Mouse (Mus musculus) embryonic facial prominence, embryonic 13.5 days (tissue): ENCODE results near the gene Acot13. TPM values are rescaled to one million over a fixed set of nuclear protein-coding genes. Genes with fewer than 3 reads are reported as not detected.

Experiments
- ATAC-seq: fragments of 200-750 bp; cut with Nextera tagmentation; 2 replicates; pipeline ENCODE4 v1.8.0; 2017; ENCODE audit warnings: low read depth; ENCODE audit not compliant: insufficient number of reproducible peaks, insufficient read depth, low FRiP score, low TSS enrichment
- H3K27ac ChIP-seq: fragments of 300-500 bp; sonication (generic); 2 replicates; pipeline ENCODE4 v1.5.1; 2015; ENCODE audit warnings: moderate library complexity, mild to moderate bottlenecking, inconsistent platforms
- H3K27me3 ChIP-seq: fragments of 300-500 bp; sonication (generic); 2 replicates; pipeline ENCODE4 v1.6.1; 2015; ENCODE audit warnings: mild to moderate bottlenecking, inconsistent platforms
- H3K36me3 ChIP-seq: fragments of 300-500 bp; sonication (generic); 2 replicates; pipeline ENCODE4 v1.6.1; 2015; ENCODE audit warnings: mild to moderate bottlenecking, inconsistent platforms
- H3K4me1 ChIP-seq: fragments of 300-500 bp; sonication (generic); 2 replicates; pipeline ENCODE4 v1.6.1; 2015; ENCODE audit warnings: inconsistent platforms
- H3K4me2 ChIP-seq: fragments of 300-500 bp; sonication (generic); 2 replicates; pipeline ENCODE4 v1.6.1; 2015; ENCODE audit warnings: moderate library complexity, mild to moderate bottlenecking, inconsistent platforms
- H3K4me3 ChIP-seq: fragments of 300-500 bp; sonication (generic); 2 replicates; pipeline ENCODE4 v1.5.1; 2015; ENCODE audit warnings: mild to moderate bottlenecking, inconsistent platforms
- H3K9ac ChIP-seq: fragments of 300-500 bp; sonication (generic); 2 replicates; pipeline ENCODE4 v1.6.1; 2015; ENCODE audit warnings: mild to moderate bottlenecking, inconsistent platforms
- H3K9me3 ChIP-seq: fragments of 300-500 bp; sonication (generic); 2 replicates; pipeline ENCODE4 v1.6.1; 2016; ENCODE audit warnings: inconsistent platforms
- WGBS: fragments of 180-500 bp; shearing (Covaris S2); methylation state at CpG from one replicate; pipeline ENCODE4 v1.1.7; 2015; ENCODE audit warnings: mixed read lengths; 5-methylcytosine and 5-hydroxymethylcytosine counted together
- polyA plus RNA-seq: library from polyadenylated mRNA; unstranded; fragments of >200 nt; fragmentation: Nextera tagmentation; extraction: Ambion mirVana; gene quantifications from 2 replicates; pipeline ENCODE4 v1.2.1, GENCODE M21; 2015

The Acot13 gene
- polyA plus RNA-seq: 72.1 and 73.8 TPM in 2 replicates

- peak; percentile 96 for ATAC-seq
- H3K36me3 ChIP-seq: 0 out of 2 replicates have a peak, but pooled peaks cover 6% of the 10 kb centered on the region
- peak within 1 kb of the TSS; percentile 77 for H3K4me2 ChIP-seq
- no peaks in the 10 kb centered on the region for H3K27me3 ChIP-seq
- H3K9ac ChIP-seq: peak within 1 kb of the TSS; percentile 96
- H3K4me1 ChIP-seq: peaks cover 25% of the 10 kb centered on the region
- H3K4me3 ChIP-seq: peak within 1 kb of the TSS; percentile 99
- no peaks in the 10 kb centered on the region for H3K9me3 ChIP-seq
- H3K27ac ChIP-seq: peak within 1 kb of the TSS; percentile 92
- under 1% methylated on average over 88 of the region's 90 CpGs for WGBS
Observed at GRCm38 (mm10) chr13:24831353-24832130, at the start of gene Acot13, which contains the start of gene Tdp2. Gene Acot13 (minus strand): TSS chr13:24831540. Gene Tdp2 (plus strand): TSS chr13:24831679.

GRCm38 (mm10) chr13:24880704-24881103 is 49.4 kb upstream of the Acot13 start:
- Histone ChIP-seq H3K4me1 (no peaks in the 10 kb centered on the region), H3K9me3 (no peaks in the 10 kb centered on the region), H3K27me3 (no peaks in the 10 kb centered on the region), H3K36me3 (no peaks in the 10 kb centered on the region), H3K9ac (no peak overlapping the region), H3K4me3 (no peak overlapping the region), H3K4me2 (no peak overlapping the region), H3K27ac (no peak overlapping the region)
- 88% methylated on average over 5 of the region's 5 CpGs for WGBS
- ATAC-seq: no peak

DNA sequence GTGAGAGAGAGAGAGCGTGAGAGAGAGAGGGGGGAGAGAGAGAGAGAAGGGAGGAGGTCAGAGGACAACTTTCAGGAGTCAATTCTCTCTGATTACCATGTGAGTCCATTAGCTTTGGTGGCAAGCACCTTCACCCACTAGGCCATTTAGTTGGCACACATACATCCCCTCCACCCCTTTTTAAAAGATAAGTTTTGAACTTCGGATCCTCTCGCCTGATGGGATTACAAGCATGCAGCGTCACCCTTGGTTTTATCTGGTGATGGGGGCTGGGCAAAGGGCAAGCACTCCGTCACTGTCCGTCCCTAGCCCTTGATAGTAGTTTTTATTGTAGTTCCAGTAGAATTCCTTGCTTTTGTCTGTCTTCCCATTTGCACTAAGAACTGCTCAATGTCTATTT is 48.9 kb upstream of the Acot13 start:
- no peak overlapping the region for H3K4me3 ChIP-seq
- H3K27me3 ChIP-seq: no peaks in the 10 kb centered on the region
- no peaks in the 10 kb centered on the region for H3K9me3 ChIP-seq
- no peak for ATAC-seq
- H3K27ac ChIP-seq: no peak overlapping the region
- no peak overlapping the region for H3K4me2 ChIP-seq
- H3K36me3 ChIP-seq: no peaks in the 10 kb centered on the region
- 91% methylated on average over 6 of the region's 6 CpGs for WGBS
- no peaks in the 10 kb centered on the region for H3K4me1 ChIP-seq
- H3K9ac ChIP-seq: no peak overlapping the region

- no peak overlapping the region for H3K9ac ChIP-seq
- no peak overlapping the region for H3K4me2 ChIP-seq
- H3K36me3 ChIP-seq: no peaks in the 10 kb centered on the region
- H3K9me3 ChIP-seq: no peaks in the 10 kb centered on the region
- H3K4me1 ChIP-seq: no peaks in the 10 kb centered on the region
- H3K4me3 ChIP-seq: no peak overlapping the region
- 91% methylated on average over 15 of the region's 15 CpGs for WGBS
- ATAC-seq: no peak
- no peaks in the 10 kb centered on the region for H3K27me3 ChIP-seq
- no peak overlapping the region for H3K27ac ChIP-seq
Observed at GRCm38 (mm10) chr13:24879359-24880040, 48.2 kb upstream of the Acot13 start.

- ATAC-seq: no peak
- H3K27ac ChIP-seq: no peak overlapping the region
- H3K4me2 ChIP-seq: no peak overlapping the region
- no peaks in the 10 kb centered on the region for H3K4me1 ChIP-seq
- H3K4me3 ChIP-seq: no peak overlapping the region
- H3K9me3 ChIP-seq: no peaks in the 10 kb centered on the region
- H3K9ac ChIP-seq: no peak overlapping the region
- WGBS: 88% methylated on average over 7 of the region's 7 CpGs
- no peaks in the 10 kb centered on the region for H3K36me3 ChIP-seq
- no peaks in the 10 kb centered on the region for H3K27me3 ChIP-seq
Observed at GRCm38 (mm10) chr13:24868233-24868632, 36.9 kb upstream of the Acot13 start.

DNA sequence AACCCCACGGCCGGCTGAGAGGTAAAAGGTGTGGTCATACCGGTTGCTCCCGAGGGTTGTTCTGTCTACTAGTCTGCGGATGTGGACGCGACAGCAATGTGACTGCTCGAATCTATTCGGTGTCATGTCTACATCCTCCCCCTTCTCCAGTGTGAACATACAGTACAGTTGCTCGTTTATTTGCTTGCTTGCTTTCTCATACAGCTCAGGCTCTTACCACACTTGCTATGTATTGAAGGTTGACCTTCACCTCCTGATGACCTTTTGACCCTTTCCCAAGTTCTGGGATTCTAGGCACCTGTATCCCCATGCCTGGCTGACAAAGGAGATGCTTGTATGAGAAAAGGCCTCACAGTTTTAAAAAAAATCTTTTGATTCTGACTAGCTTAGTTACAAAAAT is 36.4 kb upstream of the Acot13 start:
- 87% methylated on average over 10 of the region's 10 CpGs for WGBS
- Histone ChIP-seq H3K27ac (no peak overlapping the region), H3K9me3 (no peaks in the 10 kb centered on the region), H3K4me2 (no peak overlapping the region), H3K9ac (no peak overlapping the region), H3K36me3 (no peaks in the 10 kb centered on the region), H3K4me3 (no peak overlapping the region), H3K27me3 (no peaks in the 10 kb centered on the region), H3K4me1 (no peaks in the 10 kb centered on the region)
- ATAC-seq: no peak

DNA sequence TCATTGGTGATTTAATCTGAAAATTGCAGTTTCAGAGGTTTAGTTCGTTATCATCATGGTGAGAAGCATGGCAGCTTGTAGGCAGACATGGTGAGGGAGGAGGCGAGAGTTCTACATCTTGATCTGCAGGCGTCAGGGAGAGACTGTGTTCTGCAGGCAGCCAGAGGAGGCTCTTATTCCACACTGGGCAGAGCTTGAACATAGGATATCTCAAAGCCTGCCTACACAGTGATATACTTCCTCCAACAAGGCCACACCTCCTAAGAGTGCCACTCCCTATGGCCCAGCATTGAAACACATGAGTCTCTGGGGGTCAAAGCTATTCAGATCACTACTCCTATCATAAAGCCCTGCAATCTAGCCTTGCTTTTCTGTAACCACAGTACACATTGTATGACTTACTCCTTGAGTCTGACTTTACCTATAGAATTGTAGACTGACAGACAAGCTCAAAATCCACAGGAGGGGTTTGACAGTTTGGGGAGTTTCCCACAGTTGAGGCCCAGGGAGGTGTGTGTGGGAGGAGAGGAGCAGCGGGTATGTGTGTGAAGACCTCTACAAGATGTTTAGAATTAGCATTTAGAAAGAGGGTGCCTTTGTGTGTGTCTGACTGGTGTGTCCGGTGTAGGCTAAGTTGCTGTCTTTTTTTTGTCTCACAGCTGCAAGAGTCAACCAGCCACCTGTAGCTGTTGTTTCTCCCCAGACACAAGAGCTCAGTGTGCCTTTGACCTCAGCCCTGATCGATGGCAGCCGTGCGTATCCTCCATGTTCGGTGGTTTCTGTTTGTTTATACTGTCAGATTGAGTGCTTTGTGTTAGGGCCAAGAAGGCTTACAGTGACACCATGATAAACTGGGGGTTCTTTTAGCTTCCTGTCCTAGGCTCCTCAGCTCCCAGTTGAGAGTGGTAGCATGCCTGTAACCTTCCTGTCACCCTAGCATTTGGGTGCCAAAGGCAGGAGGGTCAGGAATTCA is 35.4 kb upstream of the Acot13 start:
- no peak overlapping the region for H3K4me3 ChIP-seq
- H3K4me1 ChIP-seq: no peaks in the 10 kb centered on the region
- ATAC-seq: no peak
- no peaks in the 10 kb centered on the region for H3K9me3 ChIP-seq
- 70% methylated on average over 9 of the region's 9 CpGs for WGBS
- no peak overlapping the region for H3K9ac ChIP-seq
- H3K27me3 ChIP-seq: no peaks in the 10 kb centered on the region
- H3K27ac ChIP-seq: no peak overlapping the region
- no peak overlapping the region for H3K4me2 ChIP-seq
- H3K36me3 ChIP-seq: no peaks in the 10 kb centered on the region

DNA sequence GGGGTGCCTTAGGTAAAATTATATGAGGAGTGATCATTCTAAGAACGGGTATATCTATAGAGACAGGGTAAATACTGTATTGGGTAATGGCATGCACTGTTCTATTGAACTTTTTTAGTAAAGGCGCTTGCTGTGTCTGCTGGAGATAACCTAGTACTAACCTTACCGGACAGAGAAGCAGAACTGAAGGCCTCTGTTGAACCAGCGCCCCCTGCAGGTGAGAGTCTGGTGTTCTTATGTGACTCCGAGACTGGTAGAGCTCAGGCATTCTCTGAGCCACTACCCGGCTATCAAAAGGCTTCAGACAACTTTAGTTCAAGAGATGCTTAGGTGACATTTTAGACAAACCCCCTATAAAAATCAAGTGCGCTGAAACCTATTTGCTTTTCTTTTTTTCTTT is 31.2 kb upstream of the Acot13 start:
- no peak overlapping the region for H3K4me3 ChIP-seq
- no peak overlapping the region for H3K9ac ChIP-seq
- no peak overlapping the region for H3K4me2 ChIP-seq
- no peaks in the 10 kb centered on the region for H3K36me3 ChIP-seq
- no peaks in the 10 kb centered on the region for H3K4me1 ChIP-seq
- H3K27ac ChIP-seq: no peak overlapping the region
- no peaks in the 10 kb centered on the region for H3K27me3 ChIP-seq
- no peaks in the 10 kb centered on the region for H3K9me3 ChIP-seq
- 63% methylated on average over 7 of the region's 7 CpGs for WGBS
- no peak for ATAC-seq

DNA sequence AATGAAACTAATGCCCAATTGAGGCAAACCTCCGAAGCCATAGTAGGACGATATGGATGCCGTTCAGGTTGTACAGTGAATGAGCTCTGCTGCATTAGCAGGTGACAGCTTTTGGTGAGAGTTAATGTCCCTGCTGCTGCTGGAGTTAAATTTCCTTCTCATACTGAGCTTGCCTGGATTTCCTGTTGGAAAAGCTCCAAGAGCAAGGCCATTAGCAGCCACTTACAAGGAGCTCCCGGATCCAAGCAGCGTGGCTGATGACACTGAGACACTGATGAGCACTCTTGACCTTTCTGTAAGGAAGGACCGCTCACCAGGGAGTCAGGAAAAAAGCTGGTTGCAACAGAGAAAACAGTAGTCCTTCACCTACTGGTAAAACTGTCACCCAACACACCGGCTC is 30.7 kb upstream of the Acot13 start:
- Histone ChIP-seq H3K27me3 (no peaks in the 10 kb centered on the region), H3K36me3 (no peaks in the 10 kb centered on the region), H3K27ac (no peak overlapping the region), H3K9me3 (no peaks in the 10 kb centered on the region), H3K4me2 (no peak overlapping the region), H3K4me1 (no peaks in the 10 kb centered on the region), H3K9ac (no peak overlapping the region), H3K4me3 (no peak overlapping the region)
- no peak for ATAC-seq
- 80% methylated on average over 7 of the region's 7 CpGs for WGBS

DNA sequence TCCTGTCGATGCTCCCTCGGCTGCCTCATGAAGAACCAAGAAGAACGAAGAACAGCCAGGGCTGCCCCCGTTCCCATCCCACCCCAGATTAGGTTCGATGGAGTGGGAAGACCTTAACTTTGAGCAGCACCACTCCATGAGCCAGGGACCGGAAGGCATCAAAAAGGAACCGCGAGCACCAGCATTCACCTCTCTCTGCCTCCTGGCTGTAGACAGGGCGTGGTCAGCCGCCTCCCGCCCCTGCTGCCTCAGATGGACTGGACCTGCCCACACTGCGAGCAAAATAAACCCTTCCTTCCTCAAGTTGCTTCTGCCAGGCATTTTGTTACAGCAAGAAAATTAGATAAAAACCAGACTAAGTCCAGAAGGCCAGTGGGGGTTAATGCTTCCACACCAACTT is 29.7 kb upstream of the Acot13 start:
- H3K4me1 ChIP-seq: no peaks in the 10 kb centered on the region
- no peaks in the 10 kb centered on the region for H3K9me3 ChIP-seq
- no peak overlapping the region for H3K4me3 ChIP-seq
- H3K9ac ChIP-seq: no peak overlapping the region
- H3K27ac ChIP-seq: no peak overlapping the region
- no peaks in the 10 kb centered on the region for H3K27me3 ChIP-seq
- no peak overlapping the region for H3K4me2 ChIP-seq
- no peak for ATAC-seq
- no peaks in the 10 kb centered on the region for H3K36me3 ChIP-seq
- WGBS: 70% methylated on average over 12 of the region's 12 CpGs

- no peak overlapping the region for H3K4me2 ChIP-seq
- no peak overlapping the region for H3K27ac ChIP-seq
- no peaks in the 10 kb centered on the region for H3K4me1 ChIP-seq
- H3K27me3 ChIP-seq: no peaks in the 10 kb centered on the region
- no peaks in the 10 kb centered on the region for H3K36me3 ChIP-seq
- H3K9ac ChIP-seq: no peak overlapping the region
- H3K9me3 ChIP-seq: no peaks in the 10 kb centered on the region
- ATAC-seq: no peak
- H3K4me3 ChIP-seq: no peak overlapping the region
Observed at GRCm38 (mm10) chr13:24859115-24859514, 27.8 kb upstream of the Acot13 start.
